Mouse (Mus musculus) olfactory bulb, adult 2 months (tissue): ENCODE results near the gene Prdm5. TPM values are rescaled to one million over a fixed set of nuclear protein-coding genes. Genes with fewer than 3 reads are reported as not detected.

ENCODE experiments used
- H3K27ac ChIP-seq: fragments of 200-500 bp; 2 replicates; pipeline ENCODE4 v1.5.1; 2012; ENCODE audit warnings: low read depth, low read length; ENCODE audit not compliant: insufficient read depth
- H3K4me1 ChIP-seq: fragments of 200-500 bp; 2 replicates; pipeline ENCODE4 v1.6.1; 2012; ENCODE audit warnings: low read length; ENCODE audit not compliant: control insufficient read depth, insufficient read depth
- H3K4me3 ChIP-seq: fragments of 200-500 bp; 2 replicates; pipeline ENCODE4 v1.5.1; 2012; ENCODE audit warnings: mild to moderate bottlenecking, low read depth, low read length, moderate library complexity; ENCODE audit not compliant: insufficient read depth
- CTCF ChIP-seq: fragments of 200-500 bp; IDR thresholded peaks from 2 replicates; pipeline ENCODE4 v1.5.1; 2012; ENCODE audit warnings: low read depth, mild to moderate bottlenecking, low read length, moderate library complexity; ENCODE audit not compliant: insufficient read depth
- POLR2A ChIP-seq: fragments of 200-500 bp; IDR thresholded peaks from 2 replicates; pipeline ENCODE4 v1.6.1; 2012; ENCODE audit warnings: mild to moderate bottlenecking, low read depth, low read length, moderate library complexity; ENCODE audit not compliant: insufficient read depth
- WGBS: fragments of 180-500 bp; shearing (Covaris S2); methylation state at CpG from one replicate; pipeline ENCODE4 v1.1.7; 2018; 5-methylcytosine and 5-hydroxymethylcytosine counted together
- polyA plus RNA-seq: library from polyadenylated mRNA; stranded (reverse); fragments of >200 nt; gene quantifications from 2 replicates; pipeline ENCODE4 v1.2.4, GENCODE M21; 2012; ENCODE audit warnings: low replicate concordance; ENCODE audit not compliant: missing spikeins, insufficient read depth, insufficient read length

Gene Prdm5
- polyA plus RNA-seq, 1 experiment, result not detected

DNA sequence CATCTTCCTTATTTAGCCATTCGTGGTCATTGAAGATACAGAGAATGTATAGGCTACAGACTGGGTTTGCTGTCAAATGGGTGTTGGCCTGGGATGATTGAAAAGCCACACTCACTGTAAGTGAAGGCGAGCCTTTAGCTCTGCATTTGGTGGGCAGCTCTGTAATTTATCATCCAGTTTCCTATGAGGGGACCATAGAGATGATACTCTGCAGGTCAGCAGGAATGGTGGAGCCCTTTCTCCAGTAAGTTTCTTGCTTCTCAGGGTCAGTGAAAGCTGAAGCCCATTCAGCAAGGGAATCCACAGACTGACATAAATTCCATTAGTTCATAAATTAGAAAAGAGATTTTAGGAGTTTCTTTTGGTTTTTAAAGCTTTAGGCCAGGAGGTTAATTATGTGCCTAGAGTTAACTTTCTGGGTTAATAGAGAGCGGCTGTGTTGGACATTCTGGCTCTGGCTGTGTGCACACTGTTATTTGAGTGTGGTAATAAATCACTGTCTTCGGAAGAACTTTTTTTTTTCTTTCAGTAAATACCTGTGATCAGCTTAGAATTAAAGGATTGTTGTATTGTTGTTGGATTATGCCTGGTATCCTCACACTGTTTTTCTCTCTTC lies 113.4 kb downstream of the Prdm5 start:
- Histone ChIP-seq H3K4me3 (no peak overlapping the region), H3K4me1 (no peaks in the 10 kb centered on the region), H3K27ac (no peak overlapping the region)
- no peak for TF ChIP-seq POLR2A
- no peak for TF ChIP-seq CTCF
- WGBS, result 96% methylated on average over 4 of the region's 4 CpGs

DNA sequence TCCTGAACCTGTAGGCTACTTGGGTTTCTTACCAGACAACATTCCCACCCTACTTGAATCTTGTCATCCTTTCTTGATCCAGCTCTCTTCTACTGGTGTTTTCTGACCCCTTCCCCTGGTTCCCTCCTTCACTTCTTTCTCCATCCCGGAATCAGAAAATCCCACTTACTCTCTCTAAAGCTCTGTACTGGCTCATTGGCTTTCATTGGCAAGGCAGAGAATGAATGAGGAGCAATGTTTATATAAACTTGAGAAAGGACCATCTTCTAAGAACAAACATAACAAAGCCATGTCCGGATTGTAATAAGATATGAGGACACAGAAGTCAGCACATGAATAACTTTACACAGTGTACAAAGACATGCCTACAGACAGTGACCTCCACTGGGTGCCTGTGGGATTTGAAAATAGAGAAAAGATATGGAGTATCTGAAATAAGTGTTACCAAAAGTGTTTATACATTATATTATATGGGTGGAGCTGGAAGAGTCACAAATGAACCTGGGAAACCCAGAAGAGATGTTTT lies 127.9 kb downstream of the Prdm5 start:
- H3K27ac ChIP-seq, result no peak overlapping the region
- TF ChIP-seq CTCF, result no peak
- no peak for TF ChIP-seq POLR2A
- H3K4me1 ChIP-seq, result no peaks in the 10 kb centered on the region
- no peak overlapping the region for H3K4me3 ChIP-seq
- WGBS, result 91% methylated on average over 2 of the region's 2 CpGs

DNA sequence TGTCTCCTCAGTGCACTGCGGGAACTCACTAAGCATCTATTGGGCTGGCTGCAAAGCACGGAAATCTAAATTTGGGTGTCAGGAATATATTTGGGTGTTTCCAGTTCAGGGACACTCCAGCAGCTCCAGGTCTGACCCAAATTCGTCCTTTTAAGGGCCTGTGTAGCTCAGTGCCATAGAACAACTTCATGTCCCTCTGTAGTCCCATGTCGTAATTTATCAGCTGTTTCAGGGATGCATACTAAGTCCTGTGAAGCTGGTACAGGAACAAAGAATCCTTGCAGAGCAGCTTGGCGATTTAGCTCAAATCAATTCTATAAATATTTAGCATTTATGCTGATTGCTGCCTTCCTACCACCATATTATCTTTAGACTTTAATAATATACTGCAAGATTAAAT lies 136.6 kb downstream of the Prdm5 start:
- no peak for TF ChIP-seq POLR2A
- TF ChIP-seq CTCF, result no peak
- peaks cover 3% of the 10 kb centered on the region; the same call in 1 of the 2 replicates for H3K4me1 ChIP-seq
- H3K4me3 ChIP-seq, result no peak overlapping the region
- 28% methylated on average over 5 of the region's 5 CpGs for WGBS
- peak overlapping the region; percentile 11; the same call in 1 of the 2 replicates for H3K27ac ChIP-seq

DNA sequence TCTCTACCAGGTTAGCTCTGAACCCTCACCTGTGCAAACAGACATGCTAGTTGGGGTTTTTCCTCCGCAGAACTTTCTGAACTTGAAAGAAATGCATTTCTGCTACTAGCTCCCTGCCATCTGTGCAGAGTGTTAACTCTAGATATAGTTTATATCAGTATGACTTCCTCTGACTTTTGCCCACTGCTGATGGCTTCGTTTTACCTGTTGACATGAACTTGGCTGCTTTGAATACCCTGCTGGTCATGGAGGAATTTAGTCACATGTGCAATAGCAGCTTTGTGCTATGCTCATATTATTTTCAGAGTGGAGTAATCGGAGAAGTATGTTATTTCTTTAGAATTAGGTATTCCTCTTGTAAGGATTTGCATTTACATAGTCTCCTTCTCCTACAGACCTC lies 142.9 kb downstream of the Prdm5 start:
- Histone ChIP-seq H3K4me3 (no peak overlapping the region), H3K4me1 (peaks cover 3% of the 10 kb centered on the region), H3K27ac (no peak overlapping the region)
- WGBS, result 89% methylated on average over 3 of the region's 3 CpGs
- no peak for TF ChIP-seq CTCF
- TF ChIP-seq POLR2A, result no peak

DNA sequence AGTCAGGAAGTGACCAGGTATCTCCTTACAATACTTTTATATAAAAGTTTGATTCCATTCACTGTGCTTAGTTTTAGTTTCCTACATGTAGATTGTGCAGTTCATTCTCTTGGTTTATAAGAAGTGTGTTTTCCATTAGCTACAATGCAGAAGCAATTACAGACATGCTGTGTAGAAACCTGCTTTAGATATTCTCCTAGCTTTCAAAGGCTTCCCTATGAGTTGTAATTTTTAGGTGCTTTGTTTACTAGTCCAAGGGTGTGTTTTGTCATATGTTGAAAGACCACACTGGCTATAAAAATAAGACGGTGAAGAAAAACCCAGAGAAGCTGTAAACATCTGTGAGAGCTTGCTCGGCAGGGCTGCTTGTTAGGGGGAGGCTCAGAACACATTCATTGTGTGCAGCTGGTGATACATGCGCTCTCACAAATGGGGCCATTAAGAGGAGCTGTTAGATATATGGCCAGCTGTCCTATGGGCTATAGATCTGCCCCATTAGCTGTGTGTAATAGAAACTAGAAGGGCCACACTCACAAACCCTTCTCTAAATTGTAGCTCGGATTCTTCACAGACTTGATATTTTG lies 144.8 kb downstream of the Prdm5 start:
- WGBS, result 43% methylated on average over 4 of the region's 4 CpGs
- Histone ChIP-seq H3K4me1 (peaks cover 3% of the 10 kb centered on the region), H3K4me3 (no peak overlapping the region), H3K27ac (no peak overlapping the region)
- no peak for TF ChIP-seq CTCF
- TF ChIP-seq POLR2A, result no peak

DNA sequence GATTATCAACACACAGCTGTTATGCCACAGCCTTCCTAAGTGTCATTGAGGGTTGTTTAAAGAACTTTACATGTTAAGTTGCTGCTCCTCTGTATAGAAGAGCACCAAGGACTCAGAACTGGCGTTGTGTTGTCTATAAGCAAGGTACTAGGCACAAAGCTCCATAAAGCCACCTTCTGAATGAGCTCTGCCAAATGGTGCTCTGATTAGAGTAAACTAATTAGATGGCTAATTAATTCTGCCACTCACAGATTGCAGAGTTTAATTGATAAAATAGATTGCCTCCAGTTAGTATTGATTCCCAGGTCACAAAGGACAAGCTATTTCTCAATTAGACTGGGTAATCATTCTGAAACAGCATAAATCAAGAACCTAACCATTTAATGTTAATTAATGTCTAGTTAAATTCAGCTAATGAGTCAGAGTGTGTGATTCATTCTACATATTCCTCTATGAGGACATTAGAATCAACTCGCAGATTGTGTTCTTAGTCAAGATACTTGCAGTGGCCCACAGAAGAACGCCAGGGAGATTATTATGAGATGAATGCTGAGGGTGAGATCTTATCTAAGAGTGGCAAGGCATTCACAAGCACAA lies 147.0 kb downstream of the Prdm5 start:
- TF ChIP-seq POLR2A, result no peak
- no peak for TF ChIP-seq CTCF
- Histone ChIP-seq H3K4me3 (no peak overlapping the region), H3K4me1 (peaks cover 3% of the 10 kb centered on the region), H3K27ac (no peak overlapping the region)
- 45% methylated on average over 3 of the region's 3 CpGs for WGBS

DNA sequence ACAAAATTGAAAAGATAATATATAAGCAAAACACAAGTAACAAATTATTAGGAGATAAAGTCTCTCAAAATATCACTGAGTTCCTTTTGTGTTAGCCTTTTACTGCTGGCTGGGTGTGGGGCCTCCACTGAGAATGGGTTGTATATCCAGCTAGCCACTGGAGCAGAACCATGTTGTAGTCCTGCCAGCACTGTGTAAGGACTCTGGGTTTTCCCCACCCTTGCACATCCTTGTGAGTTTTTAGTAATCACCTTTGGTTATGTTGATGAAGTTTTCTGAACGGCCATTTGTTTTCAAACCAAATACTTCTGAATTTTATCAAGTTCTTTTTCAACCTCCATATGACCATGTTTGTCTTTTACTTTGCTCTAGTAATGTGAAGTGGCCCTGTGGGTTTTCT lies 151.7 kb downstream of the Prdm5 start:
- no peak overlapping the region for H3K27ac ChIP-seq
- TF ChIP-seq CTCF (no peak), POLR2A (no peak)
- WGBS, result 93% methylated on average over 1 of the region's 1 CpGs
- H3K4me1 ChIP-seq, result no peaks in the 10 kb centered on the region
- no peak overlapping the region for H3K4me3 ChIP-seq

DNA sequence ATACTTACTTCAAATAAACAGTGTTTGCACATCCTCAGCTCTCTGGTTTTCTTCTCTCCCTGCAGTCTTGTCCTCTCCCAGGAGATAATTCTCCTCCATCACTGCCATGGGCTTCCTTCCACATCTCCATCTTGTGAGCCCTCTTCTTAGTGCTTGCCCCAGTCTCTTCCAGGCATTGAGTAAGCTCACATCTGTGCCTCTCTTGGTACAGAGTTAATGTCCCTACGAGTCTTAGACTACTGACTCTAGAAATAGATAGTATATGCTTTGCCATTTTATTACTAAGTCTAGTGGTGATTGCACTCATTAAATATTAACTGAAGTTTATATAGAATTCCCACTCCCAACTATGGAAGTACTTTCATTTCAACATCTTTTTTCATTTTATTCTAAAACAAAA lies 154.0 kb downstream of the Prdm5 start:
- Histone ChIP-seq H3K27ac (no peak overlapping the region), H3K4me3 (no peak overlapping the region), H3K4me1 (no peaks in the 10 kb centered on the region)
- TF ChIP-seq POLR2A (no peak), CTCF (no peak)
- WGBS, result 61% methylated on average over 1 of the region's 1 CpGs

DNA sequence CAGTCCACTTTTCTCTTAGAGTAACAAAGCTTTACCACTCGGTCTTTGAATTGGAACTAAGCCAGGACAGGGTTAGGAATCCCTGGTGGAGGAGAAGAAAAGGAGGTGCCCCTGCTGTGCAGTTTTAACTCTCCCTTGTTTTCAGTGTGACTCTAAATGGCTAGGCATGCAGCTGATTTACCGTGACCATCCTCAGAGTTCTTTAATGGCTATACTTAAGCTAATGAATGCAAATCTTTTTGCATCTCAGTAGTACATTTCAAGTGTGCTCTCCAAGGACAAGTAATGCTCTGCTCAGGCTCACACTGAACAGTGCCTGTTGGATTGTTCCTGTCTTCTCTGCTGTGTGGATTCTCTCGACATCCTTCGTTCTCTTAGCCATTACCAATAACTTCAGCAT lies 154.4 kb downstream of the Prdm5 start:
- H3K4me1 ChIP-seq, result no peaks in the 10 kb centered on the region
- TF ChIP-seq POLR2A, result no peak
- no peak for TF ChIP-seq CTCF
- H3K4me3 ChIP-seq, result no peak overlapping the region
- WGBS, result 39% methylated on average over 4 of the region's 4 CpGs
- H3K27ac ChIP-seq, result no peak overlapping the region
